Mouse (Mus musculus) activated CD4-positive, CD25-positive, alpha-beta regulatory T cell, adult 9 weeks (primary cell): Measurements from ENCODE around the gene Alkbh3. TPM values are rescaled to one million over a fixed set of nuclear protein-coding genes. Genes with fewer than 3 reads are reported as not detected.

Experiments
- polyA plus RNA-seq: library from polyadenylated mRNA; unstranded; fragments of 100-300 nt; shearing (Covaris generic); gene quantifications from one replicate; pipeline ENCODE4 v1.2.1, GENCODE M21; 2017

The Alkbh3 gene
- 68.8 TPM for polyA plus RNA-seq

GRCm38 (mm10) chr2:94010335-94011291, at the start of gene Alkbh3:
TSS of gene Alkbh3 (minus strand) at chr2:94010807.

GRCm38 (mm10) chr2:93996254-93996653, 14.4 kb downstream of the Alkbh3 start, which contains the start of gene Gm27027:
TSS of gene Gm27027 (minus strand) at chr2:93996354.

GRCm38 (mm10) chr2:93956908-93957784, 53.5 kb downstream of the Alkbh3 start, which contains the start of gene Gm13889:
TSS of gene Gm13889 (minus strand) at chr2:93957201.

Other genes starting within 250 kb of the Alkbh3 start
- gene Ext2, start 188.2 kb downstream of the Alkbh3 start, polyA plus RNA-seq = 30.2 TPM
- 12.3 TPM for gene Accs, start 160.9 kb downstream of the Alkbh3 start, polyA plus RNA-seq
- gene Accsl, start 141.7 kb downstream of the Alkbh3 start, polyA plus RNA-seq = not detected
- gene Gm13889, start 53.6 kb downstream of the Alkbh3 start, polyA plus RNA-seq = not detected
- gene Gm27027, start 14.5 kb downstream of the Alkbh3 start, polyA plus RNA-seq = not detected
- gene Hsd17b12, start 147.2 kb upstream of the Alkbh3 start, polyA plus RNA-seq = 56.0 TPM